Mouse (Mus musculus) skeletal muscle tissue, adult 2 months (tissue): ENCODE measurements around the gene Crybg1.
A peak's percentile ranks its signal among the peaks of the same experiment; 100 is the strongest.

Experiments
- DNase-seq: peaks from one replicate; pipeline ENCODE4 v3.0.0-alpha.2; 2012; ENCODE audit warnings: low read depth, low spot score

Crybg1 gene

DNA sequence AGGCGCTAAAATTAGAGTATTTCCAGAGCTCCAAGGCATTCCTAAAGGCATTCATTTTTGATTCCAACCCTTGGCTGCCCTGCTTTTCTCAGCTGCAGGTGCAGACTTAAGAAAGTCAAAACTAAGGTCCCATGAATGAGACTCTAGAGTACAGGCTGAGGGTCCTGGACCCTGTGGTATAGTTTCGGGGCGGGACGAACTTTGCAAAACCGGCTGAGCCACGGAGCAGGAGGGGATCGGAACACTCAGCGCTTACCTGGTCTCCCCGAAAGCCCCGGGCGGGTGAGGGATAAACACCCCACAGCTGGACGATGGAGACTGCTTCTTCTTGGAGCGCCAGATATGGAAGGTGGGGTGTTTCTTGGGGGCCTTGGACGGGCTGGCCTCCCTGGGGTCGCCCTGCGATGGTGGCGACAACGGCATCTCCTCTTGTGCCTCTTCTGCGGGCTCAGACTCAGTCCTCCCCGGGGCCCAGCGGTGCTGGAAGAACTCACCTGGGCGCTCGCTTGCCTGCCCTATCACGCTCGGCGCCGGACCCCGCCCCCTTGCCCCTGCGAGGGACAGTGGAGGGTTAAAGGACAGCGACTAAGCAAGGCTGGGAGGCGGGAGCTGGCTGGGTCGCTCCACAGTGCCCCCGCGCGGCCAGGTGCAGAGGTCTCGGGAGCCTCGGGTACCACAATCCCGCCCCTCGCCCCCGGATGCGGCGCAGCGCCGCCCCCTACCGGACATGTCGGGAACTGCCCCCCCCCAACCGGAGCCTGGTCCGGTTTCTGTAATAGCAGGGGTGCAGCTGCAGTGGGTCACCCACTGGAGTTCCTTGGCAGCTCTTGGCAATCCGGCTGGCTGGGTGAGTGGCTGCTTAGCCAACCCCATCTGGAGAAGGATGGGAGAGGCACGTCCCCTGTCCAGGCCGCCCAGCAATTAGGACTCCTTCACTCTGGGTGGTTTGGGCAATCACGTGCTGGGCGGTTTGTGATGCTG is at the start of gene Crybg1:
Crybg1 (minus strand) TSS at position 517 of the 981 bp plus-strand sequence.
- DNase-seq: peak; percentile 4

- peak; percentile 18 for DNase-seq
Observed at GRCm38 (mm10) chr10:44177365-44177764, 28.7 kb upstream of the Crybg1 start.

DNA sequence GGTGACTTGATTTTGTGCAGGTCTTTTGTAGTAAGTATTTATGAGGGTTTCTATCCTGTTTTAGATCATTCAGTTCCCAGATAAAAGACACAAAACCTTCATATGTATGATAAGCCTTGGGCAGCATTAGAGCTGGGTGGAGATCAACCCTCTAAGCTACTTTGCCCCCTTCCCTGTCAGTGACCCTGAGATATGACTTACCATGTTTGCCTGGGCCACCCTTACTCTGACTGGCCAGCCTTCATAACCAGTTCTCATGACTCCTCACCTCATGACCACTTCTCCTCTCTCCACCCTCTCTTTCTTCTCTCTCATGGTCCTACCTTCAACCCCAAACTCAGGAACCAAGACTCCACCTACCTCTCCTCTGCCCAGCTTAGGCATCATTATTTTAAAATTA is 27.9 kb upstream of the Crybg1 start:
- DNase-seq: no peak

GRCm38 (mm10) chr10:44176120-44176519 is 27.5 kb upstream of the Crybg1 start:
- no peak for DNase-seq

DNA sequence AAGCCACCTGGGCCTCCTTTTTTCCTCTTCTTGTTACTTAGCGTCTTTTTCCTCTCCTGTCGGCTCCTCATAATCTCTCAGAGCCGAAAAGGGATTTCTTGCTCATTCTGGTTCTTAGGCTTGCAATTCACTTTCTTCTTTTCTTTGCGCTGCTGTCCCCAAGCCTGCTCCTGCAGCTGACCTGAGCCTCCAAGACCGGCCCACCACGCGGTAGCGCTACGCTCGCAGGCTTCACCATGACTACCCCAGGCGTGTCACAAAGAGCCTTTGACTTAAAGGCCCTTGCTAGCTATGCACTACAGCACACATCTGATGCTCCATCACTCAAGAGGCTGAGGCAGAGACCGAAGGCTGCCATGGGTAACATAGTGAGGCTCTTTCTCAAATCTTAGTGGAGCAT is 21.5 kb upstream of the Crybg1 start:
- DNase-seq: no peak

GRCm38 (mm10) chr10:44167061-44167460 is 18.4 kb upstream of the Crybg1 start:
- no peak for DNase-seq

- peak; percentile 3 for DNase-seq
Observed at GRCm38 (mm10) chr10:44164258-44164975, 15.8 kb upstream of the Crybg1 start.

GRCm38 (mm10) chr10:44163028-44163427 is 14.4 kb upstream of the Crybg1 start:
- no peak for DNase-seq

GRCm38 (mm10) chr10:44160150-44160549 is 11.5 kb upstream of the Crybg1 start:
- no peak for DNase-seq

DNA sequence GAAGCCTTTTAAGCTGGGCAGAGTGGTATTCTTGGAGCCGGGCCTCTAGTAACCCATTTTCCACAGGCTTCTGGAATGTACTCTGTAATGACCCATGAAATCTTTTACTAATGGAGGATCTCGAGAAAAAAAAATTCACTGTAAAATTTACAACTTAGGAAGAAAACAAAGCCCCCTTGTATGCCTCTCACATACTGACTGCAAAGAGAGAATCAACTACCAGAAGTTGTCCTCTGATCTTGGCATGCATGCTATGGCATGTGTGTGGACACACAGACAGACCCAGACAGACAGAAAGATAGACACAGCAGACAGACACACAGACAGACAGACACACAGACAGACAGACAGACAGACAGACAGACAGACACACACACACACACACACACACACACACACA is 8.8 kb upstream of the Crybg1 start:
- DNase-seq: no peak

DNA sequence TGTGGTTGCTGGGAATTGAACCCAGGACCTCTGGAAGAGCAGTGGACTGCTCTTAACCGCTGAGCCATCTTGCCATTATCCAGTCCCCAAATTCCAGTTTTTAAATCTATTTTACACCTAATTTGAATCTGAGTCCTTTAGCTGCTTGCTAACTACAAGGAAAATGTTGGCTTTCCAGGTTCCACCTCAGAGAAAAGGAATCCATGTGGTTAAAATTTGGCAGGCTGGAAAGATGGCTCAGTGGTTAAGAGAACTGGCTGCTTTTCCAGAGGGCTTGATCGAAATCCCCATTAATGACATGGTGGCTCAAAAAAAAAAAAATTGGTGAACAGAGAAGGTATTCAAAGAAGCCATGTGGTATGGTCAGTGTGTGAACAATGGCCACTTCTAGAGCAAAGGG is 1.8 kb upstream of the Crybg1 start:
- no peak for DNase-seq

- DNase-seq: no peak
Observed at GRCm38 (mm10) chr10:44143401-44143800, 5.3 kb downstream of the Crybg1 start.

GRCm38 (mm10) chr10:44138137-44138855 is 10.4 kb downstream of the Crybg1 start:
- DNase-seq: no peak

DNA sequence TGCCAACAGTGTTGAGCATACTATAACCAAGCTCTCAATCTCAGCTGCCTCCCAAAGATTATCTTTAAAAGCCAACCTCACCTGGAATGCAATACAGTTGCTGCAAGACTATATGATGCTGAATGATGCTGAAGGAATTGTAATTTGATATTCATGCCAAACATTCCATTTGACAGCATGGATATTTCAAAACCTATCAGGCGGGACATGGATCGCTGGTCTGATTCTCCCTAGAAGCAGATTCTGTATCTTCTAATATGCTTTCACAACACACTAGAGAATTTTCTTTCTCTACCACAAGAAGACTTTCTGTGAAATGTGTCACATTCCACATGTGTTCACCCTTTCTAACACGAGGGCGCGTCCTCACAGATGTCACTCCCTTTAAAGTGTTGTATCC is 22.6 kb downstream of the Crybg1 start:
- DNase-seq: no peak

GRCm38 (mm10) chr10:44124400-44124933 is 24.2 kb downstream of the Crybg1 start:
- no peak for DNase-seq

GRCm38 (mm10) chr10:44118616-44119015 is 30.0 kb downstream of the Crybg1 start:
- no peak for DNase-seq

- no peak for DNase-seq
Observed at GRCm38 (mm10) chr10:44116796-44117195, 31.9 kb downstream of the Crybg1 start.

DNA sequence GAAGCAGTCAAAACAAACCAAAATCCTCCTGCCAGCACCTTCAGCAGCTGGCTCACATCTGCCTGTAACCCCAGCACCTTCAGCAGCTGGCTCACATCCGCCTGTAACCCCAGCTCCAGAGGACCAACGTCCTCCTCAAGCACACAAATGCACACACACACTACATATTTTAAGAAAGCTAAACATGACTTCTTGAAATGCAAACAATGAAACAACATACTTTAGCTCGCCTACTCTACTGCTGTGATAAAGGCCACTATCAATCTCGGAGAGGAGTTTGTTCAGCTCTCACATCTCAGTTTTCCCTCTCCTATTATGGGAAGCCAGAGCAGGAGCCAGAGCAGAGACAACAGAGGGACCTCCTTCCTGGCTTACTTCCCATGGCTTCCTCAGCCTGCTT is 34.0 kb downstream of the Crybg1 start:
- no peak for DNase-seq

- DNase-seq: no peak
Observed at GRCm38 (mm10) chr10:44112005-44112675, 36.5 kb downstream of the Crybg1 start.

- DNase-seq: no peak
Observed at GRCm38 (mm10) chr10:44111168-44111567, 37.5 kb downstream of the Crybg1 start.

DNA sequence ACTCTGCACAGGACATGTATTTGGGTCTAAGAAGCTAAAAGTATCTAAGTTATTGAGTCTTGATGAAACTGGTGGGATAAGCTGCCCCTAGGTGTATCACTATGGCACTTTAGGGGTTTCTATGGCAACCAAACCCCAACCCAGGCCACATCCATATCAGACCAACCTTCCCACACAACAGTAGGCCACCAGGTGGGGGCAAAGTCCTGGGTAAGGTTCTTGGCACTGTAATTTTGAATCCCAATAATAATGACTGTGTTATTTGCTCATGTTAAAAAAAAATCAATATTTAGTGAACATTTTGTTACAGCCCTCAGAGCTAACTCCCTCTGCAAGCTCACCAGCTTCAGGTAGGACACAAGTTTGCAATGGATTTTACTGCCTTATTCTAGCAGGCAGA is 38.2 kb downstream of the Crybg1 start:
- DNase-seq: no peak
